Mouse (Mus musculus) liver, embryonic 16.5 days (tissue): ENCODE data around the gene Zfp874b. TPM values are rescaled to one million over a fixed set of nuclear protein-coding genes. Genes with fewer than 3 reads are reported as not detected.
A peak's percentile ranks its signal among the peaks of the same experiment; 100 is the strongest.

Experiments used
- ATAC-seq: fragments of 200-750 bp; cut with Nextera tagmentation; 2 replicates; pipeline ENCODE4 v1.8.0; 2017; ENCODE audit warnings: low read depth, mild to moderate bottlenecking, moderate number of reproducible peaks, moderate library complexity
- H3K27ac ChIP-seq: fragments of 300-500 bp; sonication (generic); 2 replicates; pipeline ENCODE4 v1.5.1; 2014; ENCODE audit warnings: mild to moderate bottlenecking, low read length
- H3K27me3 ChIP-seq: fragments of 300-500 bp; sonication (generic); 2 replicates; pipeline ENCODE4 v1.6.1; 2014; ENCODE audit warnings: low read depth, low read length, mixed read lengths; ENCODE audit not compliant: control insufficient read depth, insufficient read depth
- H3K36me3 ChIP-seq: fragments of 300-500 bp; sonication (generic); 2 replicates; pipeline ENCODE4 v1.6.1; 2014; ENCODE audit warnings: mild to moderate bottlenecking; ENCODE audit not compliant: control insufficient read depth, insufficient read depth
- H3K4me1 ChIP-seq: fragments of 300-500 bp; sonication (generic); 2 replicates; pipeline ENCODE4 v1.6.1; 2014; ENCODE audit warnings: low read depth, low read length, mixed read lengths; ENCODE audit not compliant: control insufficient read depth
- H3K4me2 ChIP-seq: fragments of 300-500 bp; sonication (generic); 2 replicates; pipeline ENCODE4 v1.6.1; 2014; ENCODE audit warnings: low read depth, low read length, mixed read lengths
- H3K4me3 ChIP-seq: fragments of 300-500 bp; sonication (generic); 2 replicates; pipeline ENCODE4 v1.5.1; 2014; ENCODE audit warnings: low read depth, mild to moderate bottlenecking, low read length
- H3K9ac ChIP-seq: fragments of 300-500 bp; sonication (generic); 2 replicates; pipeline ENCODE4 v1.6.1; 2014; ENCODE audit warnings: low read depth, low read length
- H3K9me3 ChIP-seq: fragments of 300-500 bp; sonication (generic); replicated peaks from 2 replicates; pipeline ENCODE4 v1.6.1; 2016; ENCODE audit warnings: low read length; ENCODE audit not compliant: control insufficient read depth
- WGBS: fragments of 180-500 bp; shearing (Covaris S2); extraction: QIAGEN DNeasy Blood & Tissue Kit; methylation state at CpG from one replicate; pipeline ENCODE4 v1.1.7; 2014; ENCODE audit not compliant: insufficient replicate concordance; 5-methylcytosine and 5-hydroxymethylcytosine counted together
- polyA plus RNA-seq: library from polyadenylated mRNA; unstranded; fragments of >200 nt; fragmentation: Nextera tagmentation; extraction: Ambion mirVana; gene quantifications from 2 replicates; pipeline ENCODE4 v1.2.1, GENCODE M21; 2015

The Zfp874b gene
- 3.0 and 3.2 TPM in 2 replicates for polyA plus RNA-seq

GRCm38 (mm10) chr13:67483625-67484423, at the start of gene Zfp874b:
Gene Zfp874b (minus strand): TSS chr13:67484258.
- peak within 1 kb of the TSS; percentile 90 for H3K27ac ChIP-seq
- peak; percentile 91 for ATAC-seq
- H3K4me3 ChIP-seq = peak within 1 kb of the TSS; percentile 78
- H3K9ac ChIP-seq = peak within 1 kb of the TSS; percentile 83
- H3K27me3 ChIP-seq = no peaks in the 10 kb centered on the region
- H3K4me2 ChIP-seq = peak within 1 kb of the TSS; percentile 84
- H3K9me3 ChIP-seq = no peaks in the 10 kb centered on the region
- H3K36me3 ChIP-seq = no peaks in the 10 kb centered on the region
- peaks cover 8% of the 10 kb centered on the region for H3K4me1 ChIP-seq
- 3% methylated on average over 20 of the region's 20 CpGs for WGBS

- Histone ChIP-seq H3K27ac (no peak overlapping the region), H3K4me1 (peaks cover 6% of the 10 kb centered on the region), H3K4me3 (no peak overlapping the region), H3K4me2 (no peak overlapping the region), H3K9me3 (no peaks in the 10 kb centered on the region), H3K36me3 (no peaks in the 10 kb centered on the region), H3K27me3 (no peaks in the 10 kb centered on the region), H3K9ac (no peak overlapping the region)
- ATAC-seq = no peak
- 60% methylated on average over 3 of the region's 3 CpGs for WGBS
Measured at GRCm38 (mm10) chr13:67527049-67527730, 43.1 kb upstream of the Zfp874b start.

- Histone ChIP-seq H3K4me3 (peak within 1 kb of the TSS; percentile 90), H3K36me3 (no peaks in the 10 kb centered on the region), H3K27ac (peak within 1 kb of the TSS; percentile 76), H3K4me1 (peaks cover 6% of the 10 kb centered on the region), H3K27me3 (no peaks in the 10 kb centered on the region), H3K9me3 (no peaks in the 10 kb centered on the region), H3K4me2 (peak within 1 kb of the TSS; percentile 87), H3K9ac (peak within 1 kb of the TSS; percentile 77)
- WGBS = under 1% methylated on average over 27 of the region's 27 CpGs
- ATAC-seq = peak; percentile 97
Measured at GRCm38 (mm10) chr13:67525753-67526410, 41.8 kb upstream of the Zfp874b start, which contains the start of the genes Gm26965 and Zfp87. Gene Gm26965 (minus strand): TSS chr13:67526151. Gene Zfp87 (minus strand): TSS chr13:67526177.

- Histone ChIP-seq H3K4me3 (no peak overlapping the region; the same call in 1 of the 2 replicates), H3K4me2 (no peak overlapping the region), H3K27me3 (no peaks in the 10 kb centered on the region), H3K4me1 (peaks cover 9% of the 10 kb centered on the region; the same call in 1 of the 2 replicates), H3K9ac (no peak overlapping the region), H3K27ac (no peak overlapping the region), H3K9me3 (no peaks in the 10 kb centered on the region), H3K36me3 (no peaks in the 10 kb centered on the region)
- ATAC-seq = no peak
- 73% methylated on average over 1 of the region's 1 CpGs for WGBS
Measured at GRCm38 (mm10) chr13:67500908-67501307, 16.9 kb upstream of the Zfp874b start.

- Histone ChIP-seq H3K27me3 (no peaks in the 10 kb centered on the region), H3K4me3 (peak within 1 kb of the TSS; percentile 79), H3K9ac (peak within 1 kb of the TSS; percentile 69), H3K27ac (peak within 1 kb of the TSS; percentile 57), H3K36me3 (no peaks in the 10 kb centered on the region), H3K9me3 (no peaks in the 10 kb centered on the region), H3K4me1 (peaks cover 9% of the 10 kb centered on the region; the same call in 1 of the 2 replicates), H3K4me2 (peak within 1 kb of the TSS; percentile 84)
- peak; percentile 86 for ATAC-seq
- WGBS = under 1% methylated on average over 22 of the region's 22 CpGs
Measured at GRCm38 (mm10) chr13:67500084-67500719, 16.1 kb upstream of the Zfp874b start, which contains the start of gene Zfp58. Gene Zfp58 (minus strand): TSS chr13:67500555.

- 58% methylated on average over 1 of the region's 1 CpGs for WGBS
- Histone ChIP-seq H3K27me3 (no peaks in the 10 kb centered on the region), H3K36me3 (peaks cover 27% of the 10 kb centered on the region), H3K4me2 (no peak overlapping the region), H3K4me3 (no peak overlapping the region), H3K27ac (no peak overlapping the region), H3K4me1 (peaks cover 9% of the 10 kb centered on the region; the same call in 1 of the 2 replicates), H3K9ac (no peak overlapping the region), H3K9me3 (no peaks in the 10 kb centered on the region)
- no peak for ATAC-seq
Measured at GRCm38 (mm10) chr13:67495631-67496030, 11.6 kb upstream of the Zfp874b start.

- Histone ChIP-seq H3K4me3 (peak overlapping the region; percentile 78), H3K9ac (peak overlapping the region; percentile 54), H3K4me2 (peak overlapping the region; percentile 84), H3K4me1 (peaks cover 8% of the 10 kb centered on the region), H3K36me3 (no peaks in the 10 kb centered on the region), H3K27ac (peak overlapping the region; percentile 25; the same call in 1 of the 2 replicates), H3K27me3 (no peaks in the 10 kb centered on the region), H3K9me3 (no peaks in the 10 kb centered on the region)
- ATAC-seq = no peak
- 23% methylated on average over 8 of the region's 8 CpGs for WGBS
Measured at GRCm38 (mm10) chr13:67484424-67484811, 360 bp upstream of the Zfp874b start.

GRCm38 (mm10) chr13:67481528-67481927, 2.5 kb downstream of the Zfp874b start:
- Histone ChIP-seq H3K27ac (no peak overlapping the region), H3K9me3 (no peaks in the 10 kb centered on the region)
- 53% methylated on average over 4 of the region's 4 CpGs for WGBS

More at GRCm38 (mm10) chr13:67481528-67481927, 2.5 kb downstream of the Zfp874b start:
- ATAC-seq = no peak
- no peak overlapping the region for H3K4me3 ChIP-seq
- no peak overlapping the region for H3K9ac ChIP-seq
- peaks cover 8% of the 10 kb centered on the region for H3K4me1 ChIP-seq
- H3K27me3 ChIP-seq = no peaks in the 10 kb centered on the region
- peaks cover 2% of the 10 kb centered on the region; the same call in 1 of the 2 replicates for H3K36me3 ChIP-seq
- no peak overlapping the region for H3K4me2 ChIP-seq
